Mouse (Mus musculus) kidney, adult 11 months (tissue): Measurements from ENCODE around the gene Gm17124.
"Not testable (repeated sequence)": the region's sequence is repeated elsewhere in the genome, so short reads cannot be mapped to it uniquely, and the experiment has no call there.

ENCODE experiments used
- DNase-seq: peaks from one replicate; pipeline ENCODE4 v3.0.0; 2022

Gene Gm17124

DNA sequence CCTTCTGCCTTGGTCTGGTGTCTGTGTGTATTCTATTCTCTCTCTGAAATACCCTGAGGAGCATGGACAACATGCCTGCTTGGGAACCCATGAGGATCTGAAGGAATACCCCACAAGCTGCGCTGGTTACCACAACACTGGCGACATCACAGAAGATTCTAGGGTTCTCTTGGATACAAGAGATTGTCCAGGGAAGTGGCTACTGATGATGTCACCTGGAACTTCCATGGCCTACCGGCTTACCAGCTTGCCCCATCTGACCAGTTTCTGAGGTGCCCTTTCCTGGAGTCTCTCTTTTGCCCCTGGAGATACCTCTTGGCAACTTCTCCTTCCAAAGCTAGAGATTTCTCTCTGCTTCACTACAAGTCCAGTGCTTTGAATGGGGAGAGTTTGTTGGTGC, at the start of gene Gm17124:
TSS of gene Gm17124 (minus strand) at position 101 of the 400 bp plus-strand sequence.
- DNase-seq, result not testable (repeated sequence)

DNA sequence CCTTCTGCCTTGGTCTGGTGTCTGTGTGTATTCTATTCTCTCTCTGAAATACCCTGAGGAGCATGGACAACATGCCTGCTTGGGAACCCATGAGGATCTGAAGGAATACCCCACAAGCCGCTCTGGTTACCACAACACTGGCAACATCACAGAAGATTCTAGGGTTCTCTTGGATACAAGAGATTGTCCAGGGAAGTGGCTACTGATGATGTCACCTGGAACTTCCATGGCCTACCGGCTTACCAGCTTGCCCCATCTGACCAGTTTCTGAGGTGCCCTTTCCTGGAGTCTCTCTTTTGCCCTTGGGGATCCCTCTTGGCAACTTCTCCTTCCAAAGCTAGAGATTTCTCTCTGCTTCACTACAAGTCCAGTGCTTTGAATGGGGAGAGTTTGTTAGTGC, 42.1 kb upstream of the Gm17124 start, which contains the start of gene Gm3633:
TSS of gene Gm3633 (minus strand) at position 101 of the 400 bp plus-strand sequence.
- not testable (repeated sequence) for DNase-seq
